Mouse (Mus musculus) cerebral cortex, adult 2 months (tissue): ENCODE data around the gene Epb42.

Experiments
- WGBS: fragments of 180-500 bp; shearing (Covaris S2); methylation state at CpG from one replicate; pipeline ENCODE4 v1.1.7; 2018; 5-methylcytosine and 5-hydroxymethylcytosine counted together

Epb42 gene

GRCm38 (mm10) chr2:121036733-121037341, at the start of gene Epb42:
Epb42 (minus strand) TSS chr2:121037072.
- WGBS, result 75% methylated on average over 5 of the region's 5 CpGs

GRCm38 (mm10) chr2:121085480-121086185, 48.8 kb upstream of the Epb42 start, which contains the start of gene Tgm5:
Tgm5 (minus strand) TSS chr2:121085841.
- WGBS, result 50% methylated on average over 6 of the region's 6 CpGs

GRCm38 (mm10) chr2:121082626-121083025, 45.8 kb upstream of the Epb42 start:
- WGBS, result 88% methylated on average over 1 of the region's 1 CpGs

- WGBS, result 84% methylated on average over 7 of the region's 7 CpGs
These were observed 37.9 kb upstream of the Epb42 start for GRCm38 (mm10) chr2:121074747-121075146.

- WGBS, result 88% methylated on average over 6 of the region's 6 CpGs
These were observed 35.0 kb upstream of the Epb42 start for GRCm38 (mm10) chr2:121071871-121072270.

- 90% methylated on average over 6 of the region's 6 CpGs for WGBS
These were observed 32.6 kb upstream of the Epb42 start for GRCm38 (mm10) chr2:121069506-121069905.

GRCm38 (mm10) chr2:121067116-121067515, 30.2 kb upstream of the Epb42 start:
- WGBS, result 59% methylated on average over 4 of the region's 4 CpGs

- WGBS, result 84% methylated on average over 2 of the region's 2 CpGs
These were observed 24.4 kb upstream of the Epb42 start for GRCm38 (mm10) chr2:121061315-121061714.

GRCm38 (mm10) chr2:121057997-121058396, 21.1 kb upstream of the Epb42 start:
- WGBS, result 77% methylated on average over 6 of the region's 6 CpGs

- WGBS, result 90% methylated on average over 6 of the region's 6 CpGs
These were observed 19.0 kb upstream of the Epb42 start for GRCm38 (mm10) chr2:121055915-121056314.

- 57% methylated on average over 2 of the region's 2 CpGs for WGBS
These were observed 17.2 kb upstream of the Epb42 start for GRCm38 (mm10) chr2:121054060-121054459.

- 88% methylated on average over 5 of the region's 5 CpGs for whole genome bisulfite sequencing
These were observed 15.3 kb upstream of the Epb42 start for GRCm38 (mm10) chr2:121052176-121052575.

- 82% methylated on average over 4 of the region's 4 CpGs for WGBS
These were observed 8.8 kb upstream of the Epb42 start for GRCm38 (mm10) chr2:121045653-121046052.

GRCm38 (mm10) chr2:121041098-121041497, 4.2 kb upstream of the Epb42 start:
- 37% methylated on average over 5 of the region's 5 CpGs for WGBS

- 98% methylated on average over 1 of the region's 1 CpGs for WGBS
These were observed 2.5 kb upstream of the Epb42 start for GRCm38 (mm10) chr2:121039382-121039781.

- WGBS, result 100% methylated on average over 1 of the region's 1 CpGs
These were observed 2.0 kb upstream of the Epb42 start for GRCm38 (mm10) chr2:121038851-121039250.

GRCm38 (mm10) chr2:121022918-121023317, 14.0 kb downstream of the Epb42 start:
- WGBS, result 80% methylated on average over 5 of the region's 5 CpGs

GRCm38 (mm10) chr2:121017151-121017550, 19.7 kb downstream of the Epb42 start:
- WGBS, result 95% methylated on average over 1 of the region's 1 CpGs

GRCm38 (mm10) chr2:121016226-121016625, 20.6 kb downstream of the Epb42 start:
- 94% methylated on average over 9 of the region's 9 CpGs for WGBS

- 86% methylated on average over 2 of the region's 2 CpGs for WGBS
These were observed 21.4 kb downstream of the Epb42 start for GRCm38 (mm10) chr2:121015507-121015906.

- 93% methylated on average over 9 of the region's 9 CpGs for WGBS
These were observed 24.2 kb downstream of the Epb42 start for GRCm38 (mm10) chr2:121012676-121013075.

GRCm38 (mm10) chr2:121009071-121009677, 27.7 kb downstream of the Epb42 start:
- WGBS, result 19% methylated on average over 5 of the region's 5 CpGs

- WGBS, result under 1% methylated on average over 12 of the region's 12 CpGs
These were observed 28.2 kb downstream of the Epb42 start for GRCm38 (mm10) chr2:121008664-121009007.
